Comparison of ENCODE assay signal across 8 mouse cellular contexts in the genomic region with DNA sequence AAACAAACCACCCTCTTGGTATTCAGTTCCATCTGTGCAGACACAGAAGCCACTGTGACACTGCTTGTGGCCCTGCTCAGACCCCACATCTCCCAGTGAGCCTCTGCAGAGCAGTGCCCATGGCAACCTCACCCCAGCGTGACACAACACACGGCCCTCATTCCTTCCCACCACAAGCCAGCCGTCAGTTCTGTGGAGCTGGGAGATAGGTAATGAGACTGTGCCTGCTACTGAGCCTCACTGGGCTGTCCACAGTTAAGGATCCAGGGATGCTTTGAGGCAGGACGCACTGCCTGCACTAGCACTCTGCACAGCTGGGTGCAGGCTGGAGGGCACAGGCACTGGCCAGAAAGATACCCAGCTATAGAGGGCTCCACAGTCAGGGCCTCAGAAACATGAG. TPM values are rescaled to one million over a fixed set of nuclear protein-coding genes. Genes with fewer than 3 reads are reported as not detected.
DNase-seq lines count a peak whose midpoint lies in the region; ATAC-seq and TF ChIP-seq lines count a peak whose summit lies in the region.

No protein-coding gene starts in this region.

- peak overlapping the region; percentile 35 for H3K27ac ChIP-seq in midbrain, embryonic 10.5 days (replicated peaks)
- no peak overlapping the region; the same call in 1 of the 2 replicates for H3K27ac ChIP-seq in midbrain, embryonic 11.5 days (ENCODE audit: low read depth, low read length)
- peak overlapping the region; percentile 45; the same call in 1 of the 2 replicates for H3K27ac ChIP-seq in hindbrain, postnatal 0 days

- 48% methylated on average over 4 of the region's 4 CpGs for WGBS in midbrain, embryonic 10.5 days
- 44% methylated on average over 4 of the region's 4 CpGs for WGBS in midbrain, embryonic 11.5 days
- WGBS in hindbrain, postnatal 0 days = 14% methylated on average over 4 of the region's 4 CpGs

- H3K4me1 ChIP-seq in midbrain, embryonic 10.5 days = peaks cover 22% of the 10 kb centered on the region
- H3K4me1 ChIP-seq in midbrain, embryonic 11.5 days (ENCODE audit: control insufficient read depth, insufficient read depth, low read length) = peaks cover 3% of the 10 kb centered on the region
- peaks cover 13% of the 10 kb centered on the region for H3K4me1 ChIP-seq in hindbrain, postnatal 0 days (ENCODE audit: insufficient read depth, low read length)

- H3K9me3 ChIP-seq in midbrain, embryonic 10.5 days (replicated peaks) = no peaks in the 10 kb centered on the region
- no peaks in the 10 kb centered on the region for H3K9me3 ChIP-seq in midbrain, embryonic 11.5 days (ENCODE audit: control insufficient read depth, low read length)
- H3K9me3 ChIP-seq in hindbrain, postnatal 0 days (ENCODE audit: low read length) = no peaks in the 10 kb centered on the region

- no peak overlapping the region for H3K4me2 ChIP-seq in midbrain, embryonic 11.5 days
- H3K4me2 ChIP-seq in hindbrain, postnatal 0 days (ENCODE audit: low read depth, low read length) = no peak overlapping the region

- DNase-seq in cerebellum, postnatal 10 days = peak; percentile 32 to 35
- no peak for DNase-seq in cerebellum, adult 11-12 months
- peak; percentile 24 for DNase-seq in midbrain, embryonic 10.5 days (ENCODE audit: low spot score)
- no peak for DNase-seq in midbrain, embryonic 11.5 days (ENCODE audit: low spot score, missing footprints)
- DNase-seq in hindbrain, postnatal 0 days (ENCODE audit: low spot score) = no peak
- peak; percentile 15 for DNase-seq in retina, embryonic 14.5 days (ENCODE audit: low spot score)
- no peak for DNase-seq in ovary, postnatal 10 days (ENCODE audit: low spot score)
- DNase-seq in gastrocnemius, adult 8-10 months (ENCODE audit: low spot score in 2 of 2) = no peak

- TF ChIP-seq CTCF in hindbrain, postnatal 0 days (IDR thresholded peaks at IDR 0.05; ENCODE audit: low read depth) = no peak

- peaks cover 35% of the 10 kb centered on the region for H3K36me3 ChIP-seq in midbrain, embryonic 10.5 days
- no peaks in the 10 kb centered on the region for H3K36me3 ChIP-seq in midbrain, embryonic 11.5 days (ENCODE audit: control insufficient read depth, insufficient read depth, low read length)
- 0 out of 2 replicates have a peak, but pooled peaks cover 6% of the 10 kb centered on the region for H3K36me3 ChIP-seq in hindbrain, postnatal 0 days (ENCODE audit: insufficient read depth, low read length)

- no peak overlapping the region; the same call in 1 of the 2 replicates for H3K9ac ChIP-seq in midbrain, embryonic 11.5 days (ENCODE audit: low read length)
- no peak overlapping the region for H3K9ac ChIP-seq in hindbrain, postnatal 0 days (replicated peaks; ENCODE audit: low read length)

- no peak overlapping the region for H3K4me3 ChIP-seq in midbrain, embryonic 10.5 days
- H3K4me3 ChIP-seq in midbrain, embryonic 11.5 days (ENCODE audit: low read depth, low read length) = no peak overlapping the region
- H3K4me3 ChIP-seq in hindbrain, postnatal 0 days (ENCODE audit: low read length) = no peak overlapping the region

- H3K27me3 ChIP-seq in midbrain, embryonic 10.5 days (ENCODE audit: low read depth, poor library complexity, severe bottlenecking) = no peaks in the 10 kb centered on the region
- no peaks in the 10 kb centered on the region for H3K27me3 ChIP-seq in midbrain, embryonic 11.5 days (ENCODE audit: control insufficient read depth, insufficient read depth, low read length)
- H3K27me3 ChIP-seq in hindbrain, postnatal 0 days (ENCODE audit: insufficient read depth, low read length) = no peaks in the 10 kb centered on the region

- ATAC-seq in midbrain, embryonic 11.5 days (ENCODE audit: low FRiP score) = no peak
- peak; percentile 43; the same call in 1 of the 2 replicates for ATAC-seq in hindbrain, postnatal 0 days

RNA-seq across cellular contexts. Expression of a gene that starts 10.4 kb away (rescaled TPM):
- polyA plus RNA-seq in midbrain, embryonic 10.5 days (2016; fragmentation: Nextera tagmentation; extraction: Ambion mirVana) = 56.6 and 64.7 TPM in 2 replicates
- polyA plus RNA-seq in midbrain, embryonic 11.5 days (2014; fragmentation: Nextera tagmentation; extraction: Ambion mirVana) = 33.5 and 34.1 TPM in 2 replicates
- total RNA-seq in hindbrain, postnatal 0 days (2014; rRNA removed) = 6.1 and 12.8 TPM in 2 replicates
- polyA plus RNA-seq in hindbrain, postnatal 0 days (2015; fragmentation: Nextera tagmentation; extraction: Ambion mirVana) = 17.1 and 18.2 TPM in 2 replicates
- 10 to 100 TPM in 1 of 4 experiments, 1 to 10 TPM in 3; 6.6 to 10.2 (median 9.1) TPM for total RNA-seq in gastrocnemius, adult 8-10 months (2022)

RNA-seq across cellular contexts. Expression of a gene that starts 27.0 kb away (rescaled TPM):
- 0.77 and 2.5 TPM in 2 replicates for polyA plus RNA-seq in midbrain, embryonic 10.5 days (2016; fragmentation: Nextera tagmentation; extraction: Ambion mirVana)
- polyA plus RNA-seq in midbrain, embryonic 11.5 days (2014; fragmentation: Nextera tagmentation; extraction: Ambion mirVana) = 1.9 and 2.5 TPM in 2 replicates
- total RNA-seq in hindbrain, postnatal 0 days (2014; rRNA removed) = 5.8 and 9.6 TPM in 2 replicates
- 5.6 and 6.2 TPM in 2 replicates for polyA plus RNA-seq in hindbrain, postnatal 0 days (2015; fragmentation: Nextera tagmentation; extraction: Ambion mirVana)
- under 1 TPM; 0.24 to 0.77 (median 0.61) TPM for total RNA-seq in gastrocnemius, adult 8-10 months (2022)

RNA-seq across cellular contexts. Expression of a gene that starts 34.4 kb away (rescaled TPM):
- polyA plus RNA-seq in midbrain, embryonic 10.5 days (2016; fragmentation: Nextera tagmentation; extraction: Ambion mirVana) = 9.1 and 12.2 TPM in 2 replicates
- 4.4 and 6.9 TPM in 2 replicates for polyA plus RNA-seq in midbrain, embryonic 11.5 days (2014; fragmentation: Nextera tagmentation; extraction: Ambion mirVana)
- total RNA-seq in hindbrain, postnatal 0 days (2014; rRNA removed) = 55.2 and 61.1 TPM in 2 replicates
- polyA plus RNA-seq in hindbrain, postnatal 0 days (2015; fragmentation: Nextera tagmentation; extraction: Ambion mirVana) = 19.4 and 26.2 TPM in 2 replicates
- total RNA-seq in gastrocnemius, adult 8-10 months (2022) = 10 to 100 TPM in 1 of 4 experiments, 1 to 10 TPM in 3; 7.8 to 11.4 (median 8.9) TPM

RNA-seq across cellular contexts. Expression of a gene that starts 44.8 kb away (rescaled TPM):
- polyA plus RNA-seq in midbrain, embryonic 10.5 days (2016; fragmentation: Nextera tagmentation; extraction: Ambion mirVana) = 0.32 and 0.39 TPM in 2 replicates
- polyA plus RNA-seq in midbrain, embryonic 11.5 days (2014; fragmentation: Nextera tagmentation; extraction: Ambion mirVana) = 0.12 and 0.29 TPM in 2 replicates
- 1.1 TPM in 1 of 2 replicates, not detected in the other for total RNA-seq in hindbrain, postnatal 0 days (2014; rRNA removed)
- polyA plus RNA-seq in hindbrain, postnatal 0 days (2015; fragmentation: Nextera tagmentation; extraction: Ambion mirVana) = 0.34 TPM in 1 of 2 replicates, not detected in the other
- total RNA-seq in gastrocnemius, adult 8-10 months (2022) = under 1 TPM in 2 of 4 experiments, not detected in 2; 0.15 to 0.27 TPM

Comparison
In these comparisons a context has a peak if more than half of its experiments do, and no peak if none do; other contexts are left out.
1. DNase-seq: peak in cerebellum, postnatal 10 days (2 of 2), midbrain, embryonic 10.5 days (single experiment) and retina, embryonic 14.5 days (single experiment); none in cerebellum, adult 11-12 months (single experiment), midbrain, embryonic 11.5 days (single experiment), hindbrain, postnatal 0 days (single experiment), ovary, postnatal 10 days (single experiment) and gastrocnemius, adult 8-10 months (0 of 2).